Mouse (Mus musculus): Measurements from ENCODE around the gene Cggbp1. TPM values are rescaled to one million over a fixed set of nuclear protein-coding genes. Genes with fewer than 3 reads are reported as not detected.

Cggbp1 gene
- polyA plus RNA-seq, 1 experiment = 11.0 TPM

Other genes starting within 250 kb of the Cggbp1 start
- not detected in 2 replicates for gene Csnka2ip, start 249.6 kb upstream of the Cggbp1 start, polyA plus RNA-seq (2012; rRNA removed)
- gene 4930453N24Rik, start 80.8 kb upstream of the Cggbp1 start, polyA plus RNA-seq (2012; rRNA removed) = 2.5 and 2.6 TPM in 2 replicates
- 0.64 and 0.91 TPM in 2 replicates for gene Zfp654, start 344 bp upstream of the Cggbp1 start, polyA plus RNA-seq (2012; rRNA removed)